Mouse (Mus musculus) lung, adult 2 months (tissue): ENCODE measurements at regions not wholly inside any gene's neighbourhood (a gene's known extent, or its start where the extent isn't known, plus 50 kb on each side); places are given as distances from the start of the nearest gene placed in this dataset.

ENCODE experiments used
- CTCF ChIP-seq: fragments of 200-500 bp; IDR thresholded peaks from 2 replicates; pipeline ENCODE4 v1.5.1; 2011; ENCODE audit warnings: mild to moderate bottlenecking, low read length, control low read depth; ENCODE audit not compliant: insufficient read depth
- POLR2A ChIP-seq: fragments of 200-500 bp; IDR thresholded peaks from 2 replicates; pipeline ENCODE4 v1.6.1; 2011; ENCODE audit warnings: low read depth, mild to moderate bottlenecking, control low read depth, low read length, borderline replicate concordance; ENCODE audit errors: extremely low read depth

DNA sequence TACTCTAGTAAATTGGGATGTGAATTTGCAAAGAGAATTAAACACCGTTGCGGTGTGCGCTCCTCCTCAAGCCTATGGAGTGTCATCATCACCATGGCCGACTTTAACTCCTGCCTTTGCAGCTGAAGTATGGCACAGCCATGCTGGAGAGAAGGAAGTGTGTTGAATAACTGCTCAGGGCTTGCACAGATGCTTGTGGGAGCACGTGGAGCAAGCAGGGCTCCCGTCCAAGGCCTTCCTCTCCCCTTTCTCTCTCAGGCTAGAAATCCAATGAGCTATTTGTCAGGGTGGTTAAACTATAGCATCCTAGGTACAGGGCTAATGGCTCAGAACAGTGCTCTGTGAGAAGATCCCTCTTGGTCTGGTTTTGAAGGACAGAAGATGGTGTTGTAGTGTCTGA lies 79.5 kb upstream of the Arhgap21 start:
- TF ChIP-seq CTCF = no peak
- TF ChIP-seq POLR2A = no peak
